Mouse (Mus musculus): ENCODE measurements around the gene Fat1. TPM values are rescaled to one million over a fixed set of nuclear protein-coding genes. Genes with fewer than 3 reads are reported as not detected.

Fat1 gene
- total and polyA plus RNA-seq, 3 experiments = 9.8 to 18.7 (median 16.6) TPM

DNA sequence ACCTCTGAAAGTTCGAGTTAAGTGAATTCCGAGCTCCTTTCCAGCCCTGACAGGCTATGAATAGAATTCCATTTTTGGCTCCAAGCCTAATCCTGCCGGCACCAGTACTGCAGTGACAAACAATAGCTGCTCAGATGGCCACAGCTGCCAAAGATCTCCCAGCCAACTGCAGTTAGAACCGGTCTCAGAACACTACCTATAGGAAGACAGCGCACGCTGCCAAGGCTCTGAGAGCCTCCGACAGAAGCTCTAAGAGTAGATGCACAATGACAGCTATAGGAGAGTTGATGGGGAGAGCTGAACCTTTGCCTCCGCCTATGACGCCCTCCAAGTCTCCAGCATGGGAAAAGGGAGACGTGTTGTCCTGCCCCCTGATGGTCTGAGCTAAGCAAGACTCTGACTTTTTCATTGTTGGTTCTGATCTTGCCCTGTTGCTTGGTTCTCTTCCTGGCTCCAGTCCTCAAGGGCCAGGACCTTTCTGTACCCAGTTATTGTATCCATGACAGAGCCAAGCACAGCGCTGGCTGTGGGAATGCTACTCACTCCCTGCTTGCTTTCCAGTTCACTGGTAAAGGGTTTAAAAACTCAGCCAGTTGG lies 63.5 kb downstream of the Fat1 start:
- peak; percentile 76 to 78 for DNase-seq
- Histone ChIP-seq H3K27me3 (ENCODE audit: control insufficient read depth, insufficient read depth, low read length) (no peaks in the 10 kb centered on the region), H3K4me3 (peak overlapping the region; percentile 52), H3K79me2 (replicated peaks; ENCODE audit: control insufficient read depth, insufficient read depth, low read length) (no peaks in the 10 kb centered on the region), H3K9ac (ENCODE audit: low read depth, low read length) (peak overlapping the region; percentile 62), H3K27ac (peak overlapping the region; percentile 74), H3K36me3 (ENCODE audit: control insufficient read depth, insufficient read depth, low read length) (no peaks in the 10 kb centered on the region; the same call in 1 of the 2 replicates), H3K4me1 (ENCODE audit: control insufficient read depth, insufficient read depth, low read length) (peaks cover 2% of the 10 kb centered on the region)
- WGBS = 7% methylated on average over 11 of the region's 11 CpGs
- intact Hi-C loops (cut with DNase I) = loop anchor here (1.0 to 10.0 kb wide), 2 partner anchors 60 to 304 kb away; no protein-coding TSS in a partner anchor
- TF ChIP-seq POLR2A (IDR thresholded peaks at IDR 0.05; ENCODE audit: insufficient read depth, low read depth, low read length) (no peak), CTCF (IDR thresholded peaks at IDR 0.05) (peak; percentile 60), EP300 (IDR thresholded peaks at IDR 0.05; ENCODE audit: insufficient read depth, low read depth, low read length) (0 out of 2 replicates have a peak, but pooled peaks have one; percentile 35)

- TF ChIP-seq POLR2A (IDR thresholded peaks at IDR 0.05; ENCODE audit: insufficient read depth, low read depth, low read length) = no peak
- no peak for TF ChIP-seq EP300 (IDR thresholded peaks at IDR 0.05; ENCODE audit: insufficient read depth, low read depth, low read length)
- TF ChIP-seq CTCF (IDR thresholded peaks at IDR 0.05) = no peak
- intact Hi-C loops (cut with DNase I) = no loop called here
- peak; percentile 58 to 59 for DNase-seq
- Histone ChIP-seq H3K9ac (ENCODE audit: low read depth, low read length) (no peak overlapping the region), H3K4me3 (no peak overlapping the region), H3K79me2 (replicated peaks; ENCODE audit: control insufficient read depth, insufficient read depth, low read length) (no peaks in the 10 kb centered on the region), H3K4me1 (ENCODE audit: control insufficient read depth, insufficient read depth, low read length) (peaks cover 2% of the 10 kb centered on the region), H3K27ac (no peak overlapping the region), H3K27me3 (ENCODE audit: control insufficient read depth, insufficient read depth, low read length) (no peaks in the 10 kb centered on the region), H3K36me3 (ENCODE audit: control insufficient read depth, insufficient read depth, low read length) (no peaks in the 10 kb centered on the region; the same call in 1 of the 2 replicates)
- 67% methylated on average over 8 of the region's 8 CpGs for WGBS
Observed at GRCm38 (mm10) chr8:45001577-45002197, 66.4 kb downstream of the Fat1 start.

- no peaks in the 10 kb centered on the region for H3K79me2 ChIP-seq (replicated peaks; ENCODE audit: control insufficient read depth, insufficient read depth, low read length)
- DNase-seq = no peak
- 72% methylated on average over 4 of the region's 4 CpGs for WGBS
- no peak overlapping the region for H3K9ac ChIP-seq (ENCODE audit: low read depth, low read length)
- no peak overlapping the region for H3K4me3 ChIP-seq
- intact Hi-C loops (cut with DNase I) = no loop called here
- H3K27me3 ChIP-seq (ENCODE audit: control insufficient read depth, insufficient read depth, low read length) = no peaks in the 10 kb centered on the region
- H3K27ac ChIP-seq = no peak overlapping the region
- no peaks in the 10 kb centered on the region; the same call in 1 of the 2 replicates for H3K36me3 ChIP-seq (ENCODE audit: control insufficient read depth, insufficient read depth, low read length)
- TF ChIP-seq EP300 (IDR thresholded peaks at IDR 0.05; ENCODE audit: insufficient read depth, low read depth, low read length) = no peak
- TF ChIP-seq CTCF (IDR thresholded peaks at IDR 0.05) = no peak
- TF ChIP-seq POLR2A (IDR thresholded peaks at IDR 0.05; ENCODE audit: insufficient read depth, low read depth, low read length) = no peak
- H3K4me1 ChIP-seq (ENCODE audit: control insufficient read depth, insufficient read depth, low read length) = peaks cover 2% of the 10 kb centered on the region
Observed at GRCm38 (mm10) chr8:45002686-45003085, 67.4 kb downstream of the Fat1 start.

DNA sequence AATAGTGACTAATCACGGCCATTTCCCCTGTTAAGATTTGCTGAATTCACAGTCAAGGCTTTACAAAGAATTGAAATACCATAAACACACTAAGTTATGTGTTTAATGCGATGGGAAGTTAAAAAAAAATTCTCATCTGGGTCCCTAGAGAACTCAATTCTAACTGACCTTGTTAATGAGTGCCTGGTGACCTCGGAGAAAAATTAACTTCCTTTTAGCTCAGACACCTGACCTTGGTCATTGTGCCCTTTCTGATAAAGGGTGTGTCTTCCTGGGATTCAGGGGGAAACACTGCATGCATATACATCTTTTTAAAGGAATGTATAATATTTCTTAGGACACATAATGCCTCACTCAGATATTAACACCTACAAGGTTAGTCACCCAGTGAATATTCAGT lies 68.8 kb downstream of the Fat1 start:
- DNase-seq = no peak
- Histone ChIP-seq H3K4me3 (no peak overlapping the region), H3K27me3 (ENCODE audit: control insufficient read depth, insufficient read depth, low read length) (no peaks in the 10 kb centered on the region), H3K9ac (ENCODE audit: low read depth, low read length) (no peak overlapping the region), H3K79me2 (replicated peaks; ENCODE audit: control insufficient read depth, insufficient read depth, low read length) (no peaks in the 10 kb centered on the region), H3K27ac (no peak overlapping the region), H3K36me3 (ENCODE audit: control insufficient read depth, insufficient read depth, low read length) (no peaks in the 10 kb centered on the region), H3K4me1 (ENCODE audit: control insufficient read depth, insufficient read depth, low read length) (peaks cover under 1% of the 10 kb centered on the region)
- TF ChIP-seq POLR2A (IDR thresholded peaks at IDR 0.05; ENCODE audit: insufficient read depth, low read depth, low read length) (no peak), EP300 (IDR thresholded peaks at IDR 0.05; ENCODE audit: insufficient read depth, low read depth, low read length) (no peak), CTCF (IDR thresholded peaks at IDR 0.05) (no peak)
- 41% methylated on average over 3 of the region's 3 CpGs for WGBS
- intact Hi-C loops (cut with DNase I) = no loop called here

GRCm38 (mm10) chr8:45010685-45011084 lies 75.4 kb downstream of the Fat1 start:
- H3K4me3 ChIP-seq = no peak overlapping the region
- no peaks in the 10 kb centered on the region for H3K36me3 ChIP-seq (ENCODE audit: control insufficient read depth, insufficient read depth, low read length)
- DNase-seq = peak in 1 of 2 experiments; percentile 57
- TF ChIP-seq POLR2A (IDR thresholded peaks at IDR 0.05; ENCODE audit: insufficient read depth, low read depth, low read length) (no peak), EP300 (IDR thresholded peaks at IDR 0.05; ENCODE audit: insufficient read depth, low read depth, low read length) (no peak), CTCF (IDR thresholded peaks at IDR 0.05) (peak; percentile 81)
- WGBS = 36% methylated on average over 4 of the region's 4 CpGs
- no peak overlapping the region for H3K27ac ChIP-seq
- intact Hi-C loops (cut with DNase I) = no loop called here
- no peaks in the 10 kb centered on the region for H3K4me1 ChIP-seq (ENCODE audit: control insufficient read depth, insufficient read depth, low read length)
- H3K9ac ChIP-seq (ENCODE audit: low read depth, low read length) = no peak overlapping the region
- H3K27me3 ChIP-seq (ENCODE audit: control insufficient read depth, insufficient read depth, low read length) = no peaks in the 10 kb centered on the region
- H3K79me2 ChIP-seq (replicated peaks; ENCODE audit: control insufficient read depth, insufficient read depth, low read length) = no peaks in the 10 kb centered on the region

DNA sequence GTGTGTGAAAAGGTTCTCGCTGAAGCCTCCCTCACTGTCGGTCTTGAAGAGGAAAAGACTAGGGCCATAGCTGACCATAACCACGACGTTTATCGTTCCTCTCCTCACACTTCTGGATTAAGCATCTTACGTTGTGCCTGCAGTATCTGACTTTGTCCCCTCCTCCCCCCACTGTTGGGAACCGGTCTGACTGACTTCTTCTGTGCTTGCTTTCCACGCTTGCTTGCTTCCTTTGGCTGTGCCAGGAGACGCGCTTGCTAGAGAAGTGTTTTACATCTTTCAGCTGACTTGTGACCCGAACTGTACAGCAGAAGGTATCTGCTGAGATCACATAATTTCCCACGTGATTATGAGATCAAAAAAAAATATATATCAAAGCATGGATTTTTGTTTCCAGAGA lies 76.5 kb downstream of the Fat1 start:
- WGBS = 83% methylated on average over 12 of the region's 12 CpGs

More for the DNA sequence above, 76.5 kb downstream of the Fat1 start:
- Histone ChIP-seq H3K4me3 (no peak overlapping the region), H3K79me2 (replicated peaks; ENCODE audit: control insufficient read depth, insufficient read depth, low read length) (no peaks in the 10 kb centered on the region), H3K27ac (no peak overlapping the region), H3K9ac (ENCODE audit: low read depth, low read length) (no peak overlapping the region), H3K27me3 (ENCODE audit: control insufficient read depth, insufficient read depth, low read length) (no peaks in the 10 kb centered on the region), H3K36me3 (ENCODE audit: control insufficient read depth, insufficient read depth, low read length) (no peaks in the 10 kb centered on the region), H3K4me1 (ENCODE audit: control insufficient read depth, insufficient read depth, low read length) (no peaks in the 10 kb centered on the region)
- intact Hi-C loops (cut with DNase I) = no loop called here
- no peak for TF ChIP-seq POLR2A (IDR thresholded peaks at IDR 0.05; ENCODE audit: insufficient read depth, low read depth, low read length)
- TF ChIP-seq EP300 (IDR thresholded peaks at IDR 0.05; ENCODE audit: insufficient read depth, low read depth, low read length) = no peak
- TF ChIP-seq CTCF (IDR thresholded peaks at IDR 0.05) = no peak
- DNase-seq = no peak
